Mouse (Mus musculus) intestine, embryonic 14.5 days (tissue): ENCODE data around the gene Acot5. TPM values are rescaled to one million over a fixed set of nuclear protein-coding genes. Genes with fewer than 3 reads are reported as not detected.
A peak's percentile ranks its signal among the peaks of the same experiment; 100 is the strongest.

Experiments
- ATAC-seq: fragments of 200-750 bp; cut with Nextera tagmentation; replicated peaks from 2 replicates; pipeline ENCODE4 v1.8.0; 2017; ENCODE audit warnings: low read depth, moderate number of reproducible peaks, moderate TSS enrichment, moderate library complexity; ENCODE audit not compliant: low FRiP score, low TSS enrichment
- DNase-seq: peaks from one replicate; pipeline ENCODE4 v3.0.0-alpha.2; 2018; ENCODE audit warnings: low spot score
- H3K27ac ChIP-seq: fragments of 300-500 bp; sonication (generic); 2 replicates; pipeline ENCODE4 v1.5.1; 2014; ENCODE audit warnings: low read depth, mild to moderate bottlenecking, control low read depth
- H3K27me3 ChIP-seq: fragments of 300-500 bp; sonication (generic); replicated peaks from 2 replicates; pipeline ENCODE4 v1.6.1; 2014; ENCODE audit warnings: low read length, control low read depth; ENCODE audit not compliant: control insufficient read depth, insufficient read depth
- H3K36me3 ChIP-seq: fragments of 300-500 bp; sonication (generic); 2 replicates; pipeline ENCODE4 v1.6.1; 2014; ENCODE audit warnings: low read length, control low read depth; ENCODE audit not compliant: control insufficient read depth, insufficient read depth
- H3K4me1 ChIP-seq: fragments of 300-500 bp; sonication (generic); replicated peaks from 2 replicates; pipeline ENCODE4 v1.6.1; 2014; ENCODE audit warnings: low read length, control low read depth, mixed read lengths; ENCODE audit not compliant: control insufficient read depth, insufficient read depth
- H3K4me2 ChIP-seq: fragments of 300-500 bp; sonication (generic); 2 replicates; pipeline ENCODE4 v1.6.1; 2014; ENCODE audit warnings: low read length
- H3K4me3 ChIP-seq: fragments of 300-500 bp; sonication (generic); 2 replicates; pipeline ENCODE4 v1.5.1; 2014; ENCODE audit warnings: low read depth, low read length, control low read depth, mixed read lengths
- H3K9ac ChIP-seq: fragments of 300-500 bp; sonication (generic); 2 replicates; pipeline ENCODE4 v1.6.1; 2014; ENCODE audit warnings: mild to moderate bottlenecking, low read length
- H3K9me3 ChIP-seq: fragments of 300-500 bp; sonication (generic); 2 replicates; pipeline ENCODE4 v1.6.1; 2016; ENCODE audit warnings: low read length, control low read depth; ENCODE audit not compliant: control insufficient read depth
- WGBS: fragments of 180-500 bp; shearing (Covaris S2); extraction: QIAGEN DNeasy Blood & Tissue Kit; methylation state at CpG from one replicate; pipeline ENCODE4 v1.1.7; 2014; 5-methylcytosine and 5-hydroxymethylcytosine counted together
- polyA plus RNA-seq: library from polyadenylated mRNA; unstranded; fragments of >200 nt; fragmentation: Nextera tagmentation; extraction: Ambion mirVana; gene quantifications from 2 replicates; pipeline ENCODE4 v1.2.1, GENCODE M21; 2014

The Acot5 gene
- polyA plus RNA-seq, 1 experiment from 2014 or later: not detected

GRCm38 (mm10) chr12:84051937-84052474, 17.1 kb upstream of the Acot5 start, which contains the start of gene Acot3:
Acot3 (plus strand) TSS chr12:84052144.
- H3K27ac ChIP-seq: no peak within 1 kb of the TSS
- no peak within 1 kb of the TSS for H3K4me3 ChIP-seq
- 0 out of 2 replicates have a peak, but pooled peaks cover 2% of the 10 kb centered on the region for H3K4me1 ChIP-seq
- H3K36me3 ChIP-seq: no peaks in the 10 kb centered on the region
- H3K9ac ChIP-seq: no peak within 1 kb of the TSS
- peaks cover 19% of the 10 kb centered on the region for H3K27me3 ChIP-seq
- peaks cover 9% of the 10 kb centered on the region; the same call in 1 of the 2 replicates for H3K9me3 ChIP-seq
- no peak for ATAC-seq
- no peak within 1 kb of the TSS for H3K4me2 ChIP-seq
- 63% methylated on average over 5 of the region's 5 CpGs for WGBS
- no peak for DNase-seq

GRCm38 (mm10) chr12:84052609-84053008, 16.5 kb upstream of the Acot5 start:
- 0 out of 2 replicates have a peak, but pooled peaks cover 2% of the 10 kb centered on the region for H3K4me1 ChIP-seq
- H3K4me3 ChIP-seq: no peak overlapping the region
- H3K36me3 ChIP-seq: no peaks in the 10 kb centered on the region
- DNase-seq: no peak
- no peak overlapping the region for H3K4me2 ChIP-seq
- peaks cover 19% of the 10 kb centered on the region for H3K27me3 ChIP-seq
- no peak overlapping the region for H3K27ac ChIP-seq
- H3K9ac ChIP-seq: no peak overlapping the region
- H3K9me3 ChIP-seq: peaks cover 9% of the 10 kb centered on the region; the same call in 1 of the 2 replicates
- no peak for ATAC-seq
- WGBS: 87% methylated on average over 7 of the region's 7 CpGs

- H3K9me3 ChIP-seq: peaks cover 7% of the 10 kb centered on the region; the same call in 1 of the 2 replicates
- H3K4me3 ChIP-seq: peak overlapping the region; percentile 36
- 0 out of 2 replicates have a peak, but pooled peaks cover 2% of the 10 kb centered on the region for H3K4me1 ChIP-seq
- ATAC-seq: no peak
- peak; percentile 56 for DNase-seq
- WGBS: 13% methylated on average over 16 of the region's 16 CpGs
- no peak overlapping the region for H3K27ac ChIP-seq
- peaks cover 19% of the 10 kb centered on the region for H3K27me3 ChIP-seq
- H3K4me2 ChIP-seq: peak overlapping the region; percentile 72
- peak overlapping the region; percentile 34 for H3K9ac ChIP-seq
- H3K36me3 ChIP-seq: no peaks in the 10 kb centered on the region
Observed at GRCm38 (mm10) chr12:84053173-84053572, 16.0 kb upstream of the Acot5 start.

GRCm38 (mm10) chr12:84053679-84054391, 15.3 kb upstream of the Acot5 start:
- H3K27me3 ChIP-seq: peaks cover 19% of the 10 kb centered on the region
- peaks cover under 1% of the 10 kb centered on the region; the same call in 1 of the 2 replicates for H3K9me3 ChIP-seq
- H3K4me2 ChIP-seq: peak overlapping the region; percentile 72
- H3K4me3 ChIP-seq: peak overlapping the region; percentile 36
- H3K4me1 ChIP-seq: 0 out of 2 replicates have a peak, but pooled peaks cover 2% of the 10 kb centered on the region
- WGBS: 2% methylated on average over 38 of the region's 46 CpGs
- peak; percentile 68 for DNase-seq
- 0 out of 2 replicates have a peak, but pooled peaks have one; percentile 23 for ATAC-seq
- no peak overlapping the region for H3K27ac ChIP-seq
- H3K36me3 ChIP-seq: no peaks in the 10 kb centered on the region
- H3K9ac ChIP-seq: peak overlapping the region; percentile 34

- H3K9ac ChIP-seq: no peak overlapping the region
- ATAC-seq (no peak), DNase-seq (peak; percentile 29)
- no peak overlapping the region for H3K4me3 ChIP-seq
- no peaks in the 10 kb centered on the region for H3K4me1 ChIP-seq
- no peaks in the 10 kb centered on the region for H3K36me3 ChIP-seq
- H3K27me3 ChIP-seq: no peaks in the 10 kb centered on the region
- no peak overlapping the region for H3K27ac ChIP-seq
- H3K4me2 ChIP-seq: no peak overlapping the region
- 29% methylated on average over 2 of the region's 2 CpGs for WGBS
- no peaks in the 10 kb centered on the region for H3K9me3 ChIP-seq
Observed at GRCm38 (mm10) chr12:84060946-84061345, 8.2 kb upstream of the Acot5 start.

- Histone ChIP-seq H3K4me3 (no peak overlapping the region), H3K36me3 (no peaks in the 10 kb centered on the region), H3K4me2 (no peak overlapping the region), H3K27ac (no peak overlapping the region), H3K4me1 (no peaks in the 10 kb centered on the region), H3K9me3 (no peaks in the 10 kb centered on the region), H3K27me3 (no peaks in the 10 kb centered on the region), H3K9ac (no peak overlapping the region)
- DNase-seq: peak; percentile 48
- no peak for ATAC-seq
- WGBS: 91% methylated on average over 20 of the region's 20 CpGs
Observed at GRCm38 (mm10) chr12:84062336-84062735, 6.8 kb upstream of the Acot5 start.

- ATAC-seq (no peak), DNase-seq (peak; percentile 55)
- Histone ChIP-seq H3K36me3 (no peaks in the 10 kb centered on the region), H3K4me1 (no peaks in the 10 kb centered on the region), H3K27me3 (peaks cover 5% of the 10 kb centered on the region), H3K9me3 (no peaks in the 10 kb centered on the region), H3K9ac (no peak overlapping the region), H3K4me3 (no peak overlapping the region), H3K4me2 (no peak overlapping the region), H3K27ac (no peak overlapping the region)
- 76% methylated on average over 5 of the region's 5 CpGs for WGBS
Observed at GRCm38 (mm10) chr12:84063228-84063627, 5.9 kb upstream of the Acot5 start.

GRCm38 (mm10) chr12:84063833-84064232, 5.3 kb upstream of the Acot5 start:
- H3K27me3 ChIP-seq: peaks cover 11% of the 10 kb centered on the region
- no peak overlapping the region for H3K4me2 ChIP-seq
- H3K9me3 ChIP-seq: no peaks in the 10 kb centered on the region
- H3K4me1 ChIP-seq: no peaks in the 10 kb centered on the region
- DNase-seq (no peak), ATAC-seq (no peak)
- no peak overlapping the region for H3K9ac ChIP-seq
- WGBS: 67% methylated on average over 2 of the region's 2 CpGs
- H3K4me3 ChIP-seq: no peak overlapping the region
- H3K36me3 ChIP-seq: no peaks in the 10 kb centered on the region
- no peak overlapping the region for H3K27ac ChIP-seq
